10 mouse cellular contexts compared by ENCODE assay signal in the genomic region with DNA sequence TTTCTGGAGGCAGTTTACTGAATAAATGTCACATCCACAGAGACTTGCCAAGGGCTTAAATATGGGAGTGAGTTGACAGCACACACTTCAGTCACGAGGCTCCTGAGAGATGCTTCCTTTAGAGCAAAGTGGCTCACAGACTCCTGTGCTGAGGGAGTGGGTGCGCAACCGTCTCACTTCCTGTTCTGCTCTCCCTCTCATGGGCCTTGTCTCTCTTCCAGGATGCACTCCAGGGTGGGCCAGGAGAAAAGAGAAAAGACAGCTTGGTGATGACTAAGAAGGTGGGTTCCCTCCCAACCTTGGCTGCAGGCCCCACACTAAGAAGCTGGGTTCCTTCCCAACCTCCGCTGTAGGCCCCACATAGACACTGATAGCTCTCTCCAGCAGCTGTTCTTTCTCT. TPM values are rescaled to one million over a fixed set of nuclear protein-coding genes. Genes with fewer than 3 reads are reported as not detected.
DNase-seq lines count a peak whose midpoint lies in the region; ATAC-seq lines count a peak whose summit lies in the region.
"Had no signal": no experiment of that assay in that cellular context is flagged by ENCODE, and none has a peak within 500 bp of the region (broad histone marks: within the 10 kb centered on the region; RNA-seq: fewer than 3 reads in every experiment).

No protein-coding gene starts in this region.

- H3K36me3 ChIP-seq in embryonic facial prominence, embryonic 10.5 days (replicated peaks): no peaks in the 10 kb centered on the region
- peaks cover 27% of the 10 kb centered on the region; the same call in 1 of the 2 replicates for H3K36me3 ChIP-seq in hindbrain, embryonic 13.5 days
- H3K36me3 ChIP-seq in midbrain, embryonic 15.5 days (replicated peaks): no peaks in the 10 kb centered on the region

- H3K27ac ChIP-seq in embryonic facial prominence, embryonic 10.5 days (replicated peaks): 0 out of 2 replicates have a peak overlapping the region, but pooled peaks have one; percentile 19
- peak overlapping the region; percentile 99 for H3K27ac ChIP-seq in hindbrain, embryonic 13.5 days
- peak overlapping the region; percentile 82 for H3K27ac ChIP-seq in midbrain, embryonic 15.5 days

- H3K4me2 ChIP-seq in hindbrain, embryonic 13.5 days: no peak overlapping the region
- H3K4me2 ChIP-seq in midbrain, embryonic 15.5 days: no peak overlapping the region
- H3K4me2 ChIP-seq: lung, embryonic 14.5 days had no signal

- 82% methylated on average over 4 of the region's 4 CpGs for WGBS in embryonic facial prominence, embryonic 10.5 days
- WGBS in hindbrain, embryonic 13.5 days: 58% methylated on average over 4 of the region's 4 CpGs
- 73% methylated on average over 4 of the region's 4 CpGs for WGBS in midbrain, embryonic 15.5 days

- DNase-seq in brain, adult 2 months (ENCODE audit: low read depth, low spot score): peak; percentile 92
- no peak for DNase-seq in embryonic facial prominence, embryonic 10.5 days (ENCODE audit: low spot score)
- no peak for DNase-seq in lung, adult 18-20 months
- no peak for DNase-seq in heart, postnatal 4 days
- no peak for DNase-seq in adrenal gland, postnatal 36 days
- DNase-seq in testis, postnatal 14 days (ENCODE audit: low spot score): no peak
- DNase-seq: kidney, postnatal 10 days; lung, embryonic 14.5 days had no signal

- H3K9ac ChIP-seq in hindbrain, embryonic 13.5 days: peak overlapping the region; percentile 65; the same call in 1 of the 2 replicates
- no peak overlapping the region for H3K9ac ChIP-seq in midbrain, embryonic 15.5 days
- H3K9ac ChIP-seq: lung, embryonic 14.5 days had no signal

- peaks cover 100% of the 10 kb centered on the region for H3K27me3 ChIP-seq in embryonic facial prominence, embryonic 10.5 days (replicated peaks; ENCODE audit: low read depth, poor library complexity, severe bottlenecking)
- H3K27me3 ChIP-seq in hindbrain, embryonic 13.5 days: no peaks in the 10 kb centered on the region
- H3K27me3 ChIP-seq in midbrain, embryonic 15.5 days (replicated peaks): no peaks in the 10 kb centered on the region

- H3K4me3 ChIP-seq in embryonic facial prominence, embryonic 10.5 days: no peak overlapping the region
- H3K4me3 ChIP-seq in hindbrain, embryonic 13.5 days: no peak overlapping the region
- no peak overlapping the region for H3K4me3 ChIP-seq in midbrain, embryonic 15.5 days

- no peak for ATAC-seq in hindbrain, embryonic 13.5 days (ENCODE audit: low FRiP score)
- ATAC-seq in midbrain, embryonic 15.5 days (replicated peaks): no peak

- H3K9me3 ChIP-seq in embryonic facial prominence, embryonic 10.5 days: no peaks in the 10 kb centered on the region
- H3K9me3 ChIP-seq in hindbrain, embryonic 13.5 days: no peaks in the 10 kb centered on the region
- no peaks in the 10 kb centered on the region for H3K9me3 ChIP-seq in midbrain, embryonic 15.5 days

- peaks cover 41% of the 10 kb centered on the region for H3K4me1 ChIP-seq in embryonic facial prominence, embryonic 10.5 days
- peaks cover 97% of the 10 kb centered on the region for H3K4me1 ChIP-seq in hindbrain, embryonic 13.5 days (replicated peaks)
- peaks cover 73% of the 10 kb centered on the region for H3K4me1 ChIP-seq in midbrain, embryonic 15.5 days

RNA-seq across cellular contexts. Expression of a gene that starts 57.5 kb away (rescaled TPM):
- polyA plus RNA-seq in embryonic facial prominence, embryonic 10.5 days (2016; fragmentation: Nextera tagmentation; extraction: Ambion mirVana): 33.4 and 37.8 TPM in 2 replicates
- 21.9 and 22.5 TPM in 2 replicates for polyA plus RNA-seq in hindbrain, embryonic 13.5 days (2015; fragmentation: Nextera tagmentation; extraction: Ambion mirVana)
- 22.7 and 27.0 TPM in 2 replicates for polyA plus RNA-seq in midbrain, embryonic 15.5 days (2015; fragmentation: Nextera tagmentation; extraction: Ambion mirVana)
- 10 to 100 TPM; 55.9 to 61.3 TPM for total RNA-seq in heart, postnatal 4 days (2021)
- total RNA-seq in adrenal gland, postnatal 36 days (2021): 10 to 100 TPM; 68.5 to 77.7 TPM

Comparison
In these comparisons a context has a peak if more than half of its experiments do, and no peak if none do; other contexts are left out.
1. H3K27ac ChIP-seq: peak in every context shown above with its lines; median percentile 99 in hindbrain, embryonic 13.5 days; 82 in midbrain, embryonic 15.5 days; 19 in embryonic facial prominence, embryonic 10.5 days.